Mouse (Mus musculus) liver, embryonic 14.5 days (tissue): ENCODE data around the gene Tsga10ip.
A peak's percentile ranks its signal among the peaks of the same experiment; 100 is the strongest.

ENCODE experiments used
- CTCF ChIP-seq: IDR thresholded peaks from 2 replicates; pipeline ENCODE4 v1.5.1; 2016; ENCODE audit warnings: antibody characterized with exemption, low read depth, control low read depth
- EP300 ChIP-seq: IDR thresholded peaks from 2 replicates; pipeline ENCODE4 v1.6.1; 2016; ENCODE audit warnings: antibody characterized with exemption, low read depth

GRCm38 (mm10) chr19:5367455-5367854 lies 34.9 kb downstream of the Tsga10ip start:
- peak; percentile 59 for TF ChIP-seq CTCF
- no peak for TF ChIP-seq EP300
